Mouse (Mus musculus) limb, embryonic 13.5 days (tissue): ENCODE results near the gene Dnah8. TPM values are rescaled to one million over a fixed set of nuclear protein-coding genes. Genes with fewer than 3 reads are reported as not detected.
A peak's percentile ranks its signal among the peaks of the same experiment; 100 is the strongest.
"Not testable (repeated sequence)": the region's sequence is repeated elsewhere in the genome, so short reads cannot be mapped to it uniquely, and the experiment has no call there.

ENCODE experiments used
- ATAC-seq: fragments of 200-750 bp; cut with Nextera tagmentation; 2 replicates; pipeline ENCODE4 v1.8.0; 2017; ENCODE audit warnings: low read depth, moderate number of reproducible peaks, moderate TSS enrichment; ENCODE audit not compliant: low FRiP score
- H3K27ac ChIP-seq: fragments of 300-500 bp; sonication (generic); 2 replicates; pipeline ENCODE4 v1.5.1; 2015; ENCODE audit warnings: inconsistent platforms, mild to moderate bottlenecking, moderate library complexity
- H3K27me3 ChIP-seq: fragments of 300-500 bp; sonication (generic); 2 replicates; pipeline ENCODE4 v1.6.1; 2015; ENCODE audit warnings: mild to moderate bottlenecking, inconsistent platforms
- H3K36me3 ChIP-seq: fragments of 300-500 bp; sonication (generic); 2 replicates; pipeline ENCODE4 v1.6.1; 2015; ENCODE audit warnings: inconsistent platforms, mild to moderate bottlenecking, moderate library complexity
- H3K4me1 ChIP-seq: fragments of 300-500 bp; sonication (generic); 2 replicates; pipeline ENCODE4 v1.6.1; 2015; ENCODE audit warnings: inconsistent platforms
- H3K4me2 ChIP-seq: fragments of 300-500 bp; sonication (generic); replicated peaks from 2 replicates; pipeline ENCODE4 v1.6.1; 2015; ENCODE audit warnings: inconsistent platforms, mild to moderate bottlenecking, moderate library complexity
- H3K4me3 ChIP-seq: fragments of 300-500 bp; sonication (generic); 2 replicates; pipeline ENCODE4 v1.5.1; 2015; ENCODE audit warnings: moderate library complexity, mild to moderate bottlenecking, inconsistent platforms
- H3K9ac ChIP-seq: fragments of 300-500 bp; sonication (generic); 2 replicates; pipeline ENCODE4 v1.6.1; 2015; ENCODE audit warnings: mild to moderate bottlenecking, inconsistent platforms
- H3K9me3 ChIP-seq: fragments of 300-500 bp; sonication (generic); 2 replicates; pipeline ENCODE4 v1.6.1; 2016; ENCODE audit warnings: inconsistent platforms
- WGBS: fragments of 180-500 bp; shearing (Covaris S2); methylation state at CpG from one replicate; pipeline ENCODE4 v1.1.7; 2015; 5-methylcytosine and 5-hydroxymethylcytosine counted together
- polyA plus RNA-seq: library from polyadenylated mRNA; unstranded; fragments of >200 nt; fragmentation: Nextera tagmentation; extraction: Ambion mirVana; gene quantifications from 2 replicates; pipeline ENCODE4 v1.2.1, GENCODE M21; 2015

Gene Dnah8
- polyA plus RNA-seq, 1 experiment from 2014 or later: 1.1 TPM

GRCm38 (mm10) chr17:30611221-30612074 lies 12.7 kb upstream of the Dnah8 start:
- no peaks in the 10 kb centered on the region for H3K27me3 ChIP-seq
- H3K4me1 ChIP-seq: peaks cover 43% of the 10 kb centered on the region
- whole genome bisulfite sequencing: 23% methylated on average over 18 of the region's 18 CpGs
- H3K27ac ChIP-seq: peak overlapping the region; percentile 75
- no peak for ATAC-seq
- H3K4me3 ChIP-seq: peak overlapping the region; percentile 73
- peaks cover 7% of the 10 kb centered on the region; the same call in 1 of the 2 replicates for H3K36me3 ChIP-seq
- peak overlapping the region; percentile 86 for H3K9ac ChIP-seq
- peak overlapping the region; percentile 70 for H3K4me2 ChIP-seq
- no peaks in the 10 kb centered on the region for H3K9me3 ChIP-seq

- Histone ChIP-seq H3K9me3 (no peaks in the 10 kb centered on the region), H3K36me3 (peaks cover 5% of the 10 kb centered on the region; the same call in 1 of the 2 replicates), H3K27ac (peak overlapping the region; percentile 75), H3K4me3 (peak overlapping the region; percentile 73), H3K4me2 (peak overlapping the region; percentile 70), H3K27me3 (no peaks in the 10 kb centered on the region), H3K4me1 (peaks cover 37% of the 10 kb centered on the region), H3K9ac (peak overlapping the region; percentile 86)
- ATAC-seq: peak; percentile 100
- 0% methylated on average over 34 of the region's 34 CpGs for WGBS
Observed at GRCm38 (mm10) chr17:30612075-30612859, 11.9 kb upstream of the Dnah8 start.

GRCm38 (mm10) chr17:30613350-30613749 lies 10.8 kb upstream of the Dnah8 start:
- Histone ChIP-seq H3K4me1 (peaks cover 27% of the 10 kb centered on the region), H3K27ac (no peak overlapping the region), H3K36me3 (0 out of 2 replicates have a peak, but pooled peaks cover 3% of the 10 kb centered on the region), H3K4me2 (no peak overlapping the region), H3K9ac (no peak overlapping the region), H3K27me3 (no peaks in the 10 kb centered on the region), H3K9me3 (no peaks in the 10 kb centered on the region), H3K4me3 (no peak overlapping the region)
- no peak for ATAC-seq

- H3K36me3 ChIP-seq: no peaks in the 10 kb centered on the region
- peaks cover 14% of the 10 kb centered on the region for H3K4me1 ChIP-seq
- no peaks in the 10 kb centered on the region for H3K9me3 ChIP-seq
- no peak overlapping the region for H3K27ac ChIP-seq
- no peak overlapping the region for H3K4me2 ChIP-seq
- no peak for ATAC-seq
- WGBS: 87% methylated on average over 5 of the region's 5 CpGs
- no peaks in the 10 kb centered on the region for H3K27me3 ChIP-seq
- no peak overlapping the region for H3K4me3 ChIP-seq
- H3K9ac ChIP-seq: no peak overlapping the region
Observed at GRCm38 (mm10) chr17:30616203-30616602, 8.0 kb upstream of the Dnah8 start.

GRCm38 (mm10) chr17:30618136-30618891 lies 5.8 kb upstream of the Dnah8 start:
- Histone ChIP-seq H3K36me3 (no peaks in the 10 kb centered on the region), H3K4me3 (no peak overlapping the region), H3K27me3 (no peaks in the 10 kb centered on the region), H3K4me2 (no peak overlapping the region), H3K9me3 (no peaks in the 10 kb centered on the region), H3K27ac (no peak overlapping the region), H3K4me1 (peaks cover 7% of the 10 kb centered on the region; the same call in 1 of the 2 replicates), H3K9ac (no peak overlapping the region)
- WGBS: 79% methylated on average over 3 of the region's 3 CpGs
- no peak for ATAC-seq

- Histone ChIP-seq H3K36me3 (no peaks in the 10 kb centered on the region), H3K9ac (no peak overlapping the region), H3K4me3 (no peak overlapping the region), H3K9me3 (no peaks in the 10 kb centered on the region), H3K27ac (no peak overlapping the region), H3K27me3 (no peaks in the 10 kb centered on the region), H3K4me2 (no peak overlapping the region), H3K4me1 (peaks cover 7% of the 10 kb centered on the region; the same call in 1 of the 2 replicates)
- WGBS: 27% methylated on average over 2 of the region's 2 CpGs
- ATAC-seq: no peak
Observed at GRCm38 (mm10) chr17:30619153-30619552, 5.0 kb upstream of the Dnah8 start.

- Histone ChIP-seq H3K27ac (no peak overlapping the region), H3K9ac (no peak overlapping the region), H3K4me2 (no peak overlapping the region), H3K9me3 (no peaks in the 10 kb centered on the region), H3K4me3 (no peak overlapping the region), H3K27me3 (no peaks in the 10 kb centered on the region), H3K4me1 (peaks cover 7% of the 10 kb centered on the region; the same call in 1 of the 2 replicates), H3K36me3 (no peaks in the 10 kb centered on the region)
- ATAC-seq: no peak
- 15% methylated on average over 2 of the region's 2 CpGs for WGBS
Observed at GRCm38 (mm10) chr17:30620548-30620947, 3.6 kb upstream of the Dnah8 start.

- Histone ChIP-seq H3K27me3 (no peaks in the 10 kb centered on the region), H3K4me3 (no peak overlapping the region), H3K27ac (no peak overlapping the region), H3K4me2 (no peak overlapping the region), H3K9ac (no peak overlapping the region), H3K9me3 (no peaks in the 10 kb centered on the region), H3K4me1 (peaks cover 7% of the 10 kb centered on the region; the same call in 1 of the 2 replicates), H3K36me3 (no peaks in the 10 kb centered on the region)
- WGBS: 69% methylated on average over 4 of the region's 4 CpGs
- ATAC-seq: no peak
Observed at GRCm38 (mm10) chr17:30621450-30621849, 2.7 kb upstream of the Dnah8 start.

- WGBS: 88% methylated on average over 3 of the region's 3 CpGs
Observed at GRCm38 (mm10) chr17:30623200-30623599, 954 bp upstream of the Dnah8 start.

GRCm38 (mm10) chr17:30626719-30627118 lies 2.6 kb downstream of the Dnah8 start, which contains the start of gene Glo1:
Gene Glo1, minus strand, starts transcription at chr17:30626871.
- not testable (repeated sequence) for H3K27me3 ChIP-seq, H3K9ac ChIP-seq, ATAC-seq, H3K4me1 ChIP-seq, H3K9me3 ChIP-seq, H3K36me3 ChIP-seq, H3K4me2 ChIP-seq, H3K4me3 ChIP-seq, H3K27ac ChIP-seq
- WGBS: no CpG with 5 or more reads among the region's 20 CpGs

More at GRCm38 (mm10) chr17:30623200-30623599, 954 bp upstream of the Dnah8 start:
- Histone ChIP-seq H3K9me3 (no peaks in the 10 kb centered on the region), H3K4me2 (no peak overlapping the region), H3K36me3 (no peaks in the 10 kb centered on the region), H3K27ac (no peak overlapping the region), H3K4me1 (peaks cover 7% of the 10 kb centered on the region; the same call in 1 of the 2 replicates), H3K9ac (no peak overlapping the region), H3K4me3 (no peak overlapping the region), H3K27me3 (no peaks in the 10 kb centered on the region)
- ATAC-seq: no peak

GRCm38 (mm10) chr17:30635367-30635766 lies 11.2 kb downstream of the Dnah8 start:
- H3K36me3 ChIP-seq: no peaks in the 10 kb centered on the region
- H3K9me3 ChIP-seq: no peaks in the 10 kb centered on the region
- peaks cover 4% of the 10 kb centered on the region; the same call in 1 of the 2 replicates for H3K4me1 ChIP-seq
- peak overlapping the region; percentile 45 for H3K4me2 ChIP-seq
- 0 out of 2 replicates have a peak, but pooled peaks cover 3% of the 10 kb centered on the region for H3K27me3 ChIP-seq
- 25% methylated on average over 16 of the region's 17 CpGs for WGBS
- H3K9ac ChIP-seq: no peak overlapping the region
- peak overlapping the region; percentile 20 for H3K4me3 ChIP-seq
- no peak overlapping the region for H3K27ac ChIP-seq
- ATAC-seq: no peak
